Mouse (Mus musculus) T-helper 2 cell (primary cell): Measurements from ENCODE around the gene Cfap20.

Experiments
- in situ Hi-C: fragments of 300-600 bp; cut with MboI, MseI; formaldehyde crosslinking; loops from one replicate; pipeline ENCODE4 v1.15.1; 2025; ENCODE audit warnings: high pct_unique_total_duplicates

Gene Cfap20

GRCm38 (mm10) chr8:95434686-95435439, at the start of gene Cfap20:
Gene Cfap20, minus strand, starts transcription at chr8:95434869.
- in situ Hi-C loops = loop anchor here (5.0 kb wide), 1 partner anchor 103 kb away; the partner anchor contains the start of genes Usb1 and Zfp319

GRCm38 (mm10) chr8:95470008-95470407, 35.3 kb upstream of the Cfap20 start:
- in situ Hi-C loops = loop anchor here (5.0 kb wide), 1 partner anchor 262 kb away; no protein-coding TSS in a partner anchor

- in situ Hi-C loops = no loop called here
These were observed 34.3 kb upstream of the Cfap20 start for GRCm38 (mm10) chr8:95468995-95469394.

GRCm38 (mm10) chr8:95466543-95466942, 31.9 kb upstream of the Cfap20 start:
- in situ Hi-C loops = no loop called here

- in situ Hi-C loops = loop anchor here (10.0 kb wide), 1 partner anchor 292 kb away; no protein-coding TSS in a partner anchor
These were observed 17.8 kb upstream of the Cfap20 start for GRCm38 (mm10) chr8:95452518-95452917.

GRCm38 (mm10) chr8:95450271-95450670, 15.6 kb upstream of the Cfap20 start:
- in situ Hi-C loops = loop anchor here (10.0 kb wide), 1 partner anchor 295 kb away; no protein-coding TSS in a partner anchor

GRCm38 (mm10) chr8:95447661-95448060, 13.0 kb upstream of the Cfap20 start:
- in situ Hi-C loops = no loop called here

GRCm38 (mm10) chr8:95445042-95445441, 10.4 kb upstream of the Cfap20 start:
- in situ Hi-C loops = no loop called here

- in situ Hi-C loops = no loop called here
These were observed 6.9 kb upstream of the Cfap20 start for GRCm38 (mm10) chr8:95441491-95442039.

- in situ Hi-C loops = no loop called here
These were observed 5.6 kb upstream of the Cfap20 start for GRCm38 (mm10) chr8:95440168-95440709.

- in situ Hi-C loops = no loop called here
These were observed 4.8 kb upstream of the Cfap20 start for GRCm38 (mm10) chr8:95439421-95439820.

- in situ Hi-C loops = no loop called here
These were observed 2.8 kb upstream of the Cfap20 start for GRCm38 (mm10) chr8:95437341-95437992.

GRCm38 (mm10) chr8:95435930-95436329, 1.3 kb upstream of the Cfap20 start:
- in situ Hi-C loops = no loop called here

GRCm38 (mm10) chr8:95435471-95435870, 802 bp upstream of the Cfap20 start:
- in situ Hi-C loops = no loop called here

GRCm38 (mm10) chr8:95434233-95434632, 436 bp downstream of the Cfap20 start:
- in situ Hi-C loops = loop anchor here (5.0 kb wide), 1 partner anchor 102 kb away; the partner anchor contains the start of genes Usb1 and Zfp319

- in situ Hi-C loops = loop anchor here (5.0 kb wide), 1 partner anchor 101 kb away; the partner anchor contains the start of genes Usb1 and Zfp319
These were observed 1.5 kb downstream of the Cfap20 start for GRCm38 (mm10) chr8:95433124-95433523.

GRCm38 (mm10) chr8:95432471-95432870, 2.2 kb downstream of the Cfap20 start:
- in situ Hi-C loops = loop anchor here (5.0 kb wide), 1 partner anchor 100 kb away; the partner anchor contains the start of genes Usb1 and Zfp319

GRCm38 (mm10) chr8:95429945-95430344, 4.7 kb downstream of the Cfap20 start:
- in situ Hi-C loops = loop anchor here (5.0 kb wide), 1 partner anchor 98 kb away; the partner anchor contains the start of genes Usb1 and Zfp319

- in situ Hi-C loops = no loop called here
These were observed 6.8 kb downstream of the Cfap20 start for GRCm38 (mm10) chr8:95427594-95428535.

- in situ Hi-C loops = no loop called here
These were observed 7.8 kb downstream of the Cfap20 start for GRCm38 (mm10) chr8:95426781-95427281.
